Mouse (Mus musculus) liver, adult 2 months (tissue): ENCODE measurements around the gene Slco2b1.

ENCODE experiments used
- CTCF ChIP-seq: fragments of 200-500 bp; IDR thresholded peaks from 2 replicates; pipeline ENCODE4 v1.5.1; 2011; ENCODE audit warnings: low read depth, low read length, control low read depth
- POLR2A ChIP-seq: fragments of 200-500 bp; IDR thresholded peaks from 2 replicates; pipeline ENCODE4 v1.6.1; 2011; ENCODE audit warnings: low read length, control low read depth; ENCODE audit not compliant: insufficient read depth; ENCODE audit errors: extremely low read depth

DNA sequence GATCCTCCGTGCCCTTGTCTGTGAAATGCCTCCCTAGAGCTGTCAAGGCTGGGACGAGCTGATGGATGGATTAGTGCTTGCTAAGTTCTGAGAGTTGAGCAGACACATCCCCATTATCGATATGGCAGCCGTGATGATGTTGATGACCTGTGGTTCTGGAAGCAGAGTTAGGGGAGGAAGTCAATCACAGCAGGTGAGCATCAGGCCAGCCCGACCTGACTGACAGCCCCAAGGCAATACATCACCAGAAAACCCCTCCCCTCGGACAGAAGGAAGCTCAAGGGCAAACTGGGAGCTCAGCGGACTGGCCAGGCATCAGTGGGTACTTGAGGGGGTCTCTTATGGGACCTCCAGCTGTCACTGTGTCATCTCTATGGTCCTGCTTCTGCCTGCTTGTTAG lies 1.1 kb downstream of the Slco2b1 start:
- TF ChIP-seq CTCF (no peak), POLR2A (no peak)
